Mouse (Mus musculus) stomach, embryonic 14.5 days (tissue): ENCODE data around the gene Prkci. TPM values are rescaled to one million over a fixed set of nuclear protein-coding genes. Genes with fewer than 3 reads are reported as not detected.

Experiments used
- ATAC-seq: fragments of 200-750 bp; cut with Nextera tagmentation; 2 replicates; pipeline ENCODE4 v1.8.0; 2017; ENCODE audit warnings: low read depth, moderate TSS enrichment; ENCODE audit not compliant: insufficient number of reproducible peaks, insufficient read depth, low FRiP score
- H3K27ac ChIP-seq: fragments of 300-500 bp; sonication (generic); 2 replicates; pipeline ENCODE4 v1.5.1; 2014; ENCODE audit warnings: mild to moderate bottlenecking, low read length, moderate library complexity, mixed read lengths
- H3K27me3 ChIP-seq: fragments of 300-500 bp; sonication (generic); 2 replicates; pipeline ENCODE4 v1.6.1; 2014; ENCODE audit warnings: low read length, control low read depth, mixed read lengths; ENCODE audit not compliant: control insufficient read depth, insufficient read depth
- H3K36me3 ChIP-seq: fragments of 300-500 bp; sonication (generic); 2 replicates; pipeline ENCODE4 v1.6.1; 2014; ENCODE audit warnings: mild to moderate bottlenecking, control low read depth, low read length, moderate library complexity, mixed read lengths; ENCODE audit not compliant: control insufficient read depth, insufficient read depth
- H3K4me1 ChIP-seq: fragments of 300-500 bp; sonication (generic); 2 replicates; pipeline ENCODE4 v1.6.1; 2014; ENCODE audit warnings: low read length, control low read depth, mixed read lengths; ENCODE audit not compliant: control insufficient read depth, insufficient read depth
- H3K4me2 ChIP-seq: fragments of 300-500 bp; sonication (generic); replicated peaks from 2 replicates; pipeline ENCODE4 v1.6.1; 2014; ENCODE audit warnings: low read depth, low read length, control low read depth
- H3K4me3 ChIP-seq: fragments of 300-500 bp; sonication (generic); 2 replicates; pipeline ENCODE4 v1.5.1; 2014; ENCODE audit warnings: low read depth, low read length, control low read depth
- H3K9ac ChIP-seq: fragments of 300-500 bp; sonication (generic); replicated peaks from 2 replicates; pipeline ENCODE4 v1.6.1; 2014; ENCODE audit warnings: low read depth, mild to moderate bottlenecking, control low read depth, low read length, moderate library complexity, mixed read lengths
- H3K9me3 ChIP-seq: fragments of 300-500 bp; sonication (generic); 2 replicates; pipeline ENCODE4 v1.6.1; 2016; ENCODE audit warnings: low read depth, low read length, control low read depth; ENCODE audit not compliant: control insufficient read depth
- WGBS: fragments of 180-500 bp; shearing (Covaris S2); extraction: QIAGEN DNeasy Blood & Tissue Kit; methylation state at CpG from one replicate; pipeline ENCODE4 v1.1.7; 2014; 5-methylcytosine and 5-hydroxymethylcytosine counted together
- polyA plus RNA-seq: library from polyadenylated mRNA; unstranded; fragments of >200 nt; fragmentation: Nextera tagmentation; extraction: Ambion mirVana; gene quantifications from 2 replicates; pipeline ENCODE4 v1.2.1, GENCODE M21; 2014

Gene Prkci
- polyA plus RNA-seq, 1 experiment from 2014 or later = 51.0 TPM

GRCm38 (mm10) chr3:31077068-31077703 is 81.6 kb downstream of the Prkci start:
- WGBS = 84% methylated on average over 6 of the region's 6 CpGs
- Histone ChIP-seq H3K27me3 (no peaks in the 10 kb centered on the region), H3K4me2 (no peak overlapping the region), H3K4me3 (no peak overlapping the region), H3K9ac (no peak overlapping the region), H3K27ac (no peak overlapping the region), H3K9me3 (no peaks in the 10 kb centered on the region), H3K36me3 (no peaks in the 10 kb centered on the region), H3K4me1 (no peaks in the 10 kb centered on the region)
- no peak for ATAC-seq

GRCm38 (mm10) chr3:31079450-31079849 is 83.9 kb downstream of the Prkci start:
- H3K4me1 ChIP-seq = peaks cover 9% of the 10 kb centered on the region; the same call in 1 of the 2 replicates
- no peak overlapping the region for H3K9ac ChIP-seq
- no peak overlapping the region for H3K4me3 ChIP-seq
- no peaks in the 10 kb centered on the region for H3K36me3 ChIP-seq
- ATAC-seq = peak; percentile 61
- no peaks in the 10 kb centered on the region for H3K27me3 ChIP-seq
- H3K27ac ChIP-seq = no peak overlapping the region
- no peaks in the 10 kb centered on the region for H3K9me3 ChIP-seq
- WGBS = 67% methylated on average over 10 of the region's 10 CpGs
- no peak overlapping the region for H3K4me2 ChIP-seq

- Histone ChIP-seq H3K4me2 (no peak overlapping the region), H3K9me3 (no peaks in the 10 kb centered on the region), H3K36me3 (no peaks in the 10 kb centered on the region), H3K9ac (no peak overlapping the region), H3K27me3 (no peaks in the 10 kb centered on the region), H3K4me3 (no peak overlapping the region), H3K27ac (no peak overlapping the region), H3K4me1 (peaks cover 9% of the 10 kb centered on the region; the same call in 1 of the 2 replicates)
- ATAC-seq = no peak
- 85% methylated on average over 10 of the region's 10 CpGs for WGBS
Measured at GRCm38 (mm10) chr3:31080791-31081502, 85.4 kb downstream of the Prkci start.

- Histone ChIP-seq H3K9me3 (no peaks in the 10 kb centered on the region), H3K4me2 (no peak overlapping the region), H3K36me3 (no peaks in the 10 kb centered on the region), H3K4me1 (peaks cover 9% of the 10 kb centered on the region; the same call in 1 of the 2 replicates), H3K27ac (no peak overlapping the region), H3K9ac (no peak overlapping the region), H3K27me3 (no peaks in the 10 kb centered on the region), H3K4me3 (no peak overlapping the region)
- WGBS = 87% methylated on average over 12 of the region's 13 CpGs
- ATAC-seq = no peak
Measured at GRCm38 (mm10) chr3:31082838-31083506, 87.4 kb downstream of the Prkci start.

- Histone ChIP-seq H3K9me3 (no peaks in the 10 kb centered on the region), H3K27ac (no peak overlapping the region), H3K36me3 (no peaks in the 10 kb centered on the region), H3K4me2 (peak overlapping the region; percentile 30), H3K4me3 (no peak overlapping the region), H3K9ac (no peak overlapping the region), H3K27me3 (no peaks in the 10 kb centered on the region), H3K4me1 (peaks cover 9% of the 10 kb centered on the region; the same call in 1 of the 2 replicates)
- 20% methylated on average over 12 of the region's 12 CpGs for WGBS
- ATAC-seq = peak; percentile 30; the same call in 1 of the 2 replicates
Measured at GRCm38 (mm10) chr3:31083507-31084245, 88.1 kb downstream of the Prkci start.

GRCm38 (mm10) chr3:31085000-31085399 is 89.5 kb downstream of the Prkci start:
- no peaks in the 10 kb centered on the region for H3K36me3 ChIP-seq
- H3K4me3 ChIP-seq = no peak overlapping the region
- H3K9ac ChIP-seq = no peak overlapping the region
- H3K4me1 ChIP-seq = peaks cover 12% of the 10 kb centered on the region
- H3K27ac ChIP-seq = no peak overlapping the region
- no peaks in the 10 kb centered on the region for H3K9me3 ChIP-seq
- no peak for ATAC-seq
- WGBS = 95% methylated on average over 3 of the region's 3 CpGs
- H3K4me2 ChIP-seq = no peak overlapping the region
- H3K27me3 ChIP-seq = no peaks in the 10 kb centered on the region

- no peak overlapping the region; the same call in 1 of the 2 replicates for H3K27ac ChIP-seq
- WGBS = 40% methylated on average over 10 of the region's 10 CpGs
Measured at GRCm38 (mm10) chr3:31088789-31089775, 93.5 kb downstream of the Prkci start.

More at GRCm38 (mm10) chr3:31088789-31089775, 93.5 kb downstream of the Prkci start:
- H3K9me3 ChIP-seq = no peaks in the 10 kb centered on the region
- H3K9ac ChIP-seq = no peak overlapping the region
- no peak overlapping the region for H3K4me3 ChIP-seq
- H3K27me3 ChIP-seq = no peaks in the 10 kb centered on the region
- peaks cover 7% of the 10 kb centered on the region for H3K4me1 ChIP-seq
- ATAC-seq = no peak
- H3K4me2 ChIP-seq = no peak overlapping the region
- no peaks in the 10 kb centered on the region for H3K36me3 ChIP-seq
